Mouse (Mus musculus): ENCODE data around the gene Faim2. TPM values are rescaled to one million over a fixed set of nuclear protein-coding genes. Genes with fewer than 3 reads are reported as not detected.

The Faim2 gene
- polyA plus RNA-seq (2014; fragmentation: Nextera tagmentation; extraction: Ambion mirVana): 0.19 TPM in 1 of 2 replicates, not detected in the other

- no peak within 1 kb of the TSS for H3K27ac ChIP-seq (replicated peaks in 1 of 2; ENCODE audit: control insufficient read depth in 1 of 2, insufficient read depth in 1 of 2, low read depth in 2 of 2, low read length in 2 of 2)
- H3K9ac ChIP-seq (ENCODE audit: low read length): no peak within 1 kb of the TSS
- no peaks in the 10 kb centered on the region for H3K36me3 ChIP-seq (ENCODE audit: control insufficient read depth, insufficient read depth, low read length)
- H3K9me3 ChIP-seq (ENCODE audit: control insufficient read depth, low read length): no peaks in the 10 kb centered on the region
- H3K4me1 ChIP-seq (ENCODE audit: control insufficient read depth in 2 of 2, insufficient read depth in 2 of 2, low read length in 2 of 2): no peaks in the 10 kb centered on the region; a peak in 1 of 4 replicates
- no peak within 1 kb of the TSS for H3K4me2 ChIP-seq (ENCODE audit: low read length)
- H3K4me3 ChIP-seq (ENCODE audit: control insufficient read depth in 1 of 2, insufficient read depth in 1 of 2, low read depth in 1 of 2, low read length in 2 of 2): no peak within 1 kb of the TSS
- H3K27me3 ChIP-seq (ENCODE audit: control insufficient read depth, insufficient read depth, low read length): peaks cover 81% of the 10 kb centered on the region
- WGBS: 30% methylated on average over 23 of the region's 27 CpGs
- ATAC-seq (ENCODE audit: insufficient number of reproducible peaks, insufficient read depth, low FRiP score, low read depth): no peak
Measured at GRCm38 (mm10) chr15:99527629-99528353, at the start of gene Faim2. TSS of gene Faim2 (minus strand) at chr15:99528165.

DNA sequence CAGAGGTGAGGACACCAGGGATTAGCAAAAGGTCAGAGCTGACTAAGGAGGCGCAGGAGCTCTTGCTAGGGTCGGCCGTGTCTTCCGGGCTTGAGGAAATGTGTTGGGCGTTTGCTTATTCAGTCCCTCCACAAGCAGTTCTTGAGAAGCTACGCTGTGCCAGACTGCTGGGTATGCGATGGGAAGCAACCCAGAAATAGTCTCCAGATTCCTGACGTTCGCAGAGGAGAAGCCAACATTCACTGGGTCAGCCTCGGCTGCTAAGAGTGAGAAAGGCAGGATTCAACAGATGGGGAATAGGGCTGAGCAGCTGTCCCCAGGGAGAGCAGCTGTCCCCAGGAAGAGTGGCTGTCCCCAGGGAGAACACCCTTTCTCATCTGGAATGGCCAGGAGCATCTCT is 41.2 kb upstream of the Faim2 start:
- no peak for ATAC-seq (ENCODE audit: insufficient number of reproducible peaks, insufficient read depth, low FRiP score, low read depth)
- Histone ChIP-seq H3K27ac (replicated peaks in 1 of 2; ENCODE audit: control insufficient read depth in 1 of 2, insufficient read depth in 1 of 2, low read depth in 2 of 2, low read length in 2 of 2) (no peak overlapping the region), H3K27me3 (ENCODE audit: control insufficient read depth, insufficient read depth, low read length) (peaks cover 15% of the 10 kb centered on the region; the same call in 1 of the 2 replicates)

DNA sequence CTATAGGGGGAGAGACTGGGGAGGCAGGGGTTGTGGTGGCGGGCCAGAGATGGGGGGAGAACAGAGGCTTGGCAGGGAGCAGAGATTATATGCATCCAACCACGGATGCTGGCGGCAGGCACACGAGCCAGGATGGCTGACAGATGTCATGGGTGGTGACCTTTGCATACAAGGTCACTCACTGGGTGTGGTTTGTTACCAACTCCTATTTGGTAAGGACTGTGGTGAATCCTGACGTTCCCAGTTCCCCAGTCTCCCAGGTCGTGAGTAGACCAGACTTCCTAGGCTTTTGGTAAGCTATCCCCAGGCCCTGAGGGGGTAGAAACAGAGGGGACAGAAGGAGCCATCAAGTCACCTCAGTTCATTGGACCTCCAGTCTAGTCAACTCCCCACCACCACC is 40.7 kb upstream of the Faim2 start:
- no peaks in the 10 kb centered on the region for H3K9me3 ChIP-seq (ENCODE audit: control insufficient read depth, low read length)
- ATAC-seq (ENCODE audit: insufficient number of reproducible peaks, insufficient read depth, low FRiP score, low read depth): no peak
- H3K27ac ChIP-seq (replicated peaks in 1 of 2; ENCODE audit: control insufficient read depth in 1 of 2, insufficient read depth in 1 of 2, low read depth in 2 of 2, low read length in 2 of 2): no peak overlapping the region
- no peak overlapping the region for H3K4me3 ChIP-seq (ENCODE audit: control insufficient read depth in 1 of 2, insufficient read depth in 1 of 2, low read depth in 1 of 2, low read length in 2 of 2)
- no peaks in the 10 kb centered on the region for H3K4me1 ChIP-seq (ENCODE audit: control insufficient read depth in 2 of 2, insufficient read depth in 2 of 2, low read length in 2 of 2)
- no peaks in the 10 kb centered on the region for H3K36me3 ChIP-seq (ENCODE audit: control insufficient read depth, insufficient read depth, low read length)
- H3K27me3 ChIP-seq (ENCODE audit: control insufficient read depth, insufficient read depth, low read length): peaks cover 15% of the 10 kb centered on the region; the same call in 1 of the 2 replicates
- H3K4me2 ChIP-seq (ENCODE audit: low read length): no peak overlapping the region
- 71% methylated on average over 6 of the region's 6 CpGs for WGBS
- H3K9ac ChIP-seq (ENCODE audit: low read length): no peak overlapping the region

More for the DNA sequence above, 41.2 kb upstream of the Faim2 start:
- no peak overlapping the region for H3K9ac ChIP-seq (ENCODE audit: low read length)
- WGBS: 65% methylated on average over 10 of the region's 10 CpGs
- no peaks in the 10 kb centered on the region for H3K4me1 ChIP-seq (ENCODE audit: control insufficient read depth in 2 of 2, insufficient read depth in 2 of 2, low read length in 2 of 2)
- no peaks in the 10 kb centered on the region for H3K36me3 ChIP-seq (ENCODE audit: control insufficient read depth, insufficient read depth, low read length)
- H3K4me3 ChIP-seq (ENCODE audit: control insufficient read depth in 1 of 2, insufficient read depth in 1 of 2, low read depth in 1 of 2, low read length in 2 of 2): no peak overlapping the region
- H3K9me3 ChIP-seq (ENCODE audit: control insufficient read depth, low read length): no peaks in the 10 kb centered on the region
- H3K4me2 ChIP-seq (ENCODE audit: low read length): no peak overlapping the region

GRCm38 (mm10) chr15:99567371-99567770 is 39.4 kb upstream of the Faim2 start:
- no peak overlapping the region for H3K4me2 ChIP-seq (ENCODE audit: low read length)
- H3K27me3 ChIP-seq (ENCODE audit: control insufficient read depth, insufficient read depth, low read length): peaks cover 15% of the 10 kb centered on the region; the same call in 1 of the 2 replicates
- H3K36me3 ChIP-seq (ENCODE audit: control insufficient read depth, insufficient read depth, low read length): no peaks in the 10 kb centered on the region
- no peak overlapping the region for H3K27ac ChIP-seq (replicated peaks in 1 of 2; ENCODE audit: control insufficient read depth in 1 of 2, insufficient read depth in 1 of 2, low read depth in 2 of 2, low read length in 2 of 2)
- no peak for ATAC-seq (ENCODE audit: insufficient number of reproducible peaks, insufficient read depth, low FRiP score, low read depth)
- 70% methylated on average over 4 of the region's 4 CpGs for WGBS
- no peak overlapping the region for H3K9ac ChIP-seq (ENCODE audit: low read length)
- H3K4me1 ChIP-seq (ENCODE audit: control insufficient read depth in 2 of 2, insufficient read depth in 2 of 2, low read length in 2 of 2): no peaks in the 10 kb centered on the region
- H3K4me3 ChIP-seq (ENCODE audit: control insufficient read depth in 1 of 2, insufficient read depth in 1 of 2, low read depth in 1 of 2, low read length in 2 of 2): no peak overlapping the region
- no peaks in the 10 kb centered on the region for H3K9me3 ChIP-seq (ENCODE audit: control insufficient read depth, low read length)

GRCm38 (mm10) chr15:99560246-99560645 is 32.3 kb upstream of the Faim2 start:
- Histone ChIP-seq H3K4me3 (ENCODE audit: control insufficient read depth in 1 of 2, insufficient read depth in 1 of 2, low read depth in 1 of 2, low read length in 2 of 2) (no peak overlapping the region), H3K4me1 (ENCODE audit: control insufficient read depth in 2 of 2, insufficient read depth in 2 of 2, low read length in 2 of 2) (no peaks in the 10 kb centered on the region), H3K9me3 (ENCODE audit: control insufficient read depth, low read length) (no peaks in the 10 kb centered on the region), H3K36me3 (ENCODE audit: control insufficient read depth, insufficient read depth, low read length) (no peaks in the 10 kb centered on the region), H3K27ac (replicated peaks in 1 of 2; ENCODE audit: control insufficient read depth in 1 of 2, insufficient read depth in 1 of 2, low read depth in 2 of 2, low read length in 2 of 2) (no peak overlapping the region), H3K4me2 (ENCODE audit: low read length) (no peak overlapping the region), H3K9ac (ENCODE audit: low read length) (no peak overlapping the region), H3K27me3 (ENCODE audit: control insufficient read depth, insufficient read depth, low read length) (peaks cover 12% of the 10 kb centered on the region)
- ATAC-seq (ENCODE audit: insufficient number of reproducible peaks, insufficient read depth, low FRiP score, low read depth): no peak
- WGBS: 74% methylated on average over 10 of the region's 10 CpGs

DNA sequence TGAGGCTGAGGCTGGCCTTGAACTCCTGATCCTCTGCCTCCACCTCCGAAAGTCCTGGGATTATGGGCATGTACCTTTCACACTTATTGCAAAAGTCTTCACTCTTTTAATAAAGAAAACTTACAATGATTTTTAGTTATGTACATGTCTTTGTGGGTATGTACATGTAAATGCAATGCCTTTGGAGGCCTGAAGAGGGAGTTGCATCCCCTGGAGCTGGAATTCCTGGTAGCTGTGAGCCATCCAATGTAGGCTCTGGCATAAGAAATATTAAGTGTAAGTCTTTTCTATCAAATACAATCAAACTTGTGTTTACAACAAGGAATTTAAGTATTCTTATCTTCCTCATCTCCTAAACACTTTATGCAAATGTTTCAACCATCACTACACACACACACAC is 31.0 kb upstream of the Faim2 start:
- Histone ChIP-seq H3K4me2 (ENCODE audit: low read length) (no peak overlapping the region), H3K27me3 (ENCODE audit: control insufficient read depth, insufficient read depth, low read length) (peaks cover 8% of the 10 kb centered on the region; the same call in 1 of the 2 replicates), H3K4me3 (ENCODE audit: control insufficient read depth in 1 of 2, insufficient read depth in 1 of 2, low read depth in 1 of 2, low read length in 2 of 2) (no peak overlapping the region), H3K27ac (replicated peaks in 1 of 2; ENCODE audit: control insufficient read depth in 1 of 2, insufficient read depth in 1 of 2, low read depth in 2 of 2, low read length in 2 of 2) (no peak overlapping the region), H3K9me3 (ENCODE audit: control insufficient read depth, low read length) (no peaks in the 10 kb centered on the region), H3K4me1 (ENCODE audit: control insufficient read depth in 2 of 2, insufficient read depth in 2 of 2, low read length in 2 of 2) (peaks cover 0 to 2% of the 10 kb centered on the region in 2 experiments; a peak in 1 of 4 replicates), H3K9ac (ENCODE audit: low read length) (no peak overlapping the region), H3K36me3 (ENCODE audit: control insufficient read depth, insufficient read depth, low read length) (no peaks in the 10 kb centered on the region)
- WGBS: 98% methylated on average over 1 of the region's 1 CpGs
- no peak for ATAC-seq (ENCODE audit: insufficient number of reproducible peaks, insufficient read depth, low FRiP score, low read depth)

- peaks cover 10% of the 10 kb centered on the region; the same call in 1 of the 2 replicates for H3K27me3 ChIP-seq (ENCODE audit: control insufficient read depth, insufficient read depth, low read length)
- no peak overlapping the region for H3K9ac ChIP-seq (ENCODE audit: low read length)
- no peak overlapping the region for H3K4me3 ChIP-seq (ENCODE audit: control insufficient read depth in 1 of 2, insufficient read depth in 1 of 2, low read depth in 1 of 2, low read length in 2 of 2)
- no peaks in the 10 kb centered on the region for H3K36me3 ChIP-seq (ENCODE audit: control insufficient read depth, insufficient read depth, low read length)
- no peak for ATAC-seq (ENCODE audit: insufficient number of reproducible peaks, insufficient read depth, low FRiP score, low read depth)
- H3K27ac ChIP-seq (replicated peaks in 1 of 2; ENCODE audit: control insufficient read depth in 1 of 2, insufficient read depth in 1 of 2, low read depth in 2 of 2, low read length in 2 of 2): no peak overlapping the region
- H3K4me1 ChIP-seq (ENCODE audit: control insufficient read depth in 2 of 2, insufficient read depth in 2 of 2, low read length in 2 of 2): peaks cover 0 to 2% of the 10 kb centered on the region in 2 experiments; a peak in 1 of 4 replicates
- WGBS: 36% methylated on average over 6 of the region's 6 CpGs
- H3K9me3 ChIP-seq (ENCODE audit: control insufficient read depth, low read length): no peaks in the 10 kb centered on the region
- no peak overlapping the region for H3K4me2 ChIP-seq (ENCODE audit: low read length)
Measured at GRCm38 (mm10) chr15:99553767-99554166, 25.8 kb upstream of the Faim2 start.
